Mouse (Mus musculus) hindbrain, postnatal 0 days (tissue): ENCODE data around the gene Vegfa. TPM values are rescaled to one million over a fixed set of nuclear protein-coding genes. Genes with fewer than 3 reads are reported as not detected.
A peak's percentile ranks its signal among the peaks of the same experiment; 100 is the strongest.

Experiments
- ATAC-seq: fragments of 200-750 bp; cut with Nextera tagmentation; 2 replicates; pipeline ENCODE4 v1.8.0; 2017; ENCODE audit warnings: mild to moderate bottlenecking, moderate TSS enrichment, moderate library complexity
- DNase-seq: peaks from one replicate; pipeline ENCODE4 v3.0.0-alpha.2; 2015; ENCODE audit warnings: low spot score
- H3K27ac ChIP-seq: fragments of 300-500 bp; sonication (generic); 2 replicates; pipeline ENCODE4 v1.5.1; 2014; ENCODE audit warnings: mild to moderate bottlenecking
- H3K27me3 ChIP-seq: fragments of 300-500 bp; sonication (generic); 2 replicates; pipeline ENCODE4 v1.6.1; 2014; ENCODE audit warnings: low read length, mixed read lengths; ENCODE audit not compliant: insufficient read depth
- H3K36me3 ChIP-seq: fragments of 300-500 bp; sonication (generic); 2 replicates; pipeline ENCODE4 v1.6.1; 2014; ENCODE audit warnings: low read length, mixed read lengths; ENCODE audit not compliant: insufficient read depth
- H3K4me1 ChIP-seq: fragments of 300-500 bp; sonication (generic); 2 replicates; pipeline ENCODE4 v1.6.1; 2014; ENCODE audit warnings: antibody characterized with exemption, low read length, mixed read lengths; ENCODE audit not compliant: insufficient read depth
- H3K4me2 ChIP-seq: fragments of 300-500 bp; sonication (generic); 2 replicates; pipeline ENCODE4 v1.6.1; 2014; ENCODE audit warnings: low read depth, mild to moderate bottlenecking, low read length, moderate library complexity, mixed read lengths
- H3K4me3 ChIP-seq: fragments of 300-500 bp; sonication (generic); 2 replicates; pipeline ENCODE4 v1.5.1; 2014; ENCODE audit warnings: low read length
- H3K9ac ChIP-seq: fragments of 300-500 bp; sonication (generic); replicated peaks from 2 replicates; pipeline ENCODE4 v1.6.1; 2014; ENCODE audit warnings: mild to moderate bottlenecking, low read length, moderate library complexity, mixed read lengths
- H3K9me3 ChIP-seq: fragments of 300-500 bp; sonication (generic); 2 replicates; pipeline ENCODE4 v1.6.1; 2016; ENCODE audit warnings: low read length, mixed read lengths
- CTCF ChIP-seq: IDR thresholded peaks from 2 replicates; pipeline ENCODE4 v1.5.1; 2016; ENCODE audit warnings: antibody characterized with exemption, control low read depth, low read depth
- WGBS: fragments of 180-500 bp; shearing (Covaris S2); extraction: QIAGEN DNeasy Blood & Tissue Kit; methylation state at CpG from one replicate; pipeline ENCODE4 v1.1.7; 2014; 5-methylcytosine and 5-hydroxymethylcytosine counted together
- polyA plus RNA-seq: library from polyadenylated mRNA; unstranded; fragments of >200 nt; fragmentation: Nextera tagmentation; extraction: Ambion mirVana; gene quantifications from 2 replicates; pipeline ENCODE4 v1.2.1, GENCODE M21; 2015
- total RNA-seq: library from RNA; depleted of rRNA; stranded (reverse); fragments of >200 nt; gene quantifications from 2 replicates; pipeline ENCODE4 v1.2.3, GENCODE M21; 2014

Vegfa gene
- total and polyA plus RNA-seq, 2 experiments from 2014 or later: 4.8 to 89.5 TPM

GRCm38 (mm10) chr17:46063283-46063973, 31.3 kb upstream of the Vegfa start:
- Histone ChIP-seq H3K9me3 (no peaks in the 10 kb centered on the region), H3K36me3 (no peaks in the 10 kb centered on the region), H3K4me3 (no peak overlapping the region), H3K4me2 (no peak overlapping the region), H3K9ac (no peak overlapping the region), H3K27me3 (no peaks in the 10 kb centered on the region), H3K4me1 (peaks cover 6% of the 10 kb centered on the region; the same call in 1 of the 2 replicates), H3K27ac (no peak overlapping the region)
- ATAC-seq (peak; percentile 83; the same call in 1 of the 2 replicates), DNase-seq (peak; percentile 66)
- 22% methylated on average over 10 of the region's 10 CpGs for WGBS
- TF ChIP-seq CTCF: no peak

GRCm38 (mm10) chr17:46060253-46060652, 28.1 kb upstream of the Vegfa start:
- H3K4me3 ChIP-seq: no peak overlapping the region
- no peak for TF ChIP-seq CTCF
- H3K9me3 ChIP-seq: no peaks in the 10 kb centered on the region
- no peak overlapping the region for H3K9ac ChIP-seq
- peaks cover 6% of the 10 kb centered on the region; the same call in 1 of the 2 replicates for H3K4me1 ChIP-seq
- H3K4me2 ChIP-seq: no peak overlapping the region
- no peak for DNase-seq
- H3K36me3 ChIP-seq: no peaks in the 10 kb centered on the region
- WGBS: 82% methylated on average over 3 of the region's 3 CpGs
- ATAC-seq: no peak
- H3K27ac ChIP-seq: no peak overlapping the region
- H3K27me3 ChIP-seq: no peaks in the 10 kb centered on the region

GRCm38 (mm10) chr17:46059226-46059825, 27.2 kb upstream of the Vegfa start:
- H3K4me3 ChIP-seq: no peak overlapping the region
- no peaks in the 10 kb centered on the region for H3K9me3 ChIP-seq
- no peak overlapping the region for H3K27ac ChIP-seq
- peaks cover 6% of the 10 kb centered on the region; the same call in 1 of the 2 replicates for H3K4me1 ChIP-seq
- TF ChIP-seq CTCF: no peak
- H3K4me2 ChIP-seq: no peak overlapping the region
- H3K9ac ChIP-seq: no peak overlapping the region
- no peaks in the 10 kb centered on the region for H3K27me3 ChIP-seq
- H3K36me3 ChIP-seq: no peaks in the 10 kb centered on the region
- DNase-seq (no peak), ATAC-seq (no peak)
- 71% methylated on average over 15 of the region's 15 CpGs for WGBS

GRCm38 (mm10) chr17:46056288-46056687, 24.1 kb upstream of the Vegfa start:
- no peak for DNase-seq
- no peak for ATAC-seq
- Histone ChIP-seq H3K9me3 (no peaks in the 10 kb centered on the region), H3K36me3 (no peaks in the 10 kb centered on the region), H3K9ac (no peak overlapping the region), H3K4me2 (no peak overlapping the region), H3K27me3 (no peaks in the 10 kb centered on the region), H3K4me3 (no peak overlapping the region), H3K4me1 (no peaks in the 10 kb centered on the region), H3K27ac (no peak overlapping the region)
- TF ChIP-seq CTCF: no peak
- 60% methylated on average over 7 of the region's 7 CpGs for WGBS

GRCm38 (mm10) chr17:46055736-46056135, 23.6 kb upstream of the Vegfa start:
- 90% methylated on average over 7 of the region's 7 CpGs for WGBS
- ATAC-seq (no peak), DNase-seq (no peak)
- Histone ChIP-seq H3K9me3 (no peaks in the 10 kb centered on the region), H3K27me3 (no peaks in the 10 kb centered on the region), H3K9ac (no peak overlapping the region), H3K27ac (no peak overlapping the region), H3K36me3 (no peaks in the 10 kb centered on the region), H3K4me1 (no peaks in the 10 kb centered on the region), H3K4me3 (no peak overlapping the region), H3K4me2 (no peak overlapping the region)
- no peak for TF ChIP-seq CTCF

GRCm38 (mm10) chr17:46053291-46053842, 21.2 kb upstream of the Vegfa start:
- no peak overlapping the region for H3K9ac ChIP-seq
- no peak overlapping the region for H3K27ac ChIP-seq
- TF ChIP-seq CTCF: no peak
- ATAC-seq (no peak), DNase-seq (no peak)
- H3K36me3 ChIP-seq: no peaks in the 10 kb centered on the region
- H3K27me3 ChIP-seq: no peaks in the 10 kb centered on the region
- no peaks in the 10 kb centered on the region for H3K4me1 ChIP-seq
- H3K4me2 ChIP-seq: no peak overlapping the region
- H3K9me3 ChIP-seq: no peaks in the 10 kb centered on the region
- H3K4me3 ChIP-seq: no peak overlapping the region
- WGBS: 72% methylated on average over 7 of the region's 7 CpGs

GRCm38 (mm10) chr17:46052146-46052545, 20.0 kb upstream of the Vegfa start:
- no peak overlapping the region for H3K4me3 ChIP-seq
- WGBS: 31% methylated on average over 3 of the region's 3 CpGs

More at GRCm38 (mm10) chr17:46052146-46052545, 20.0 kb upstream of the Vegfa start:
- DNase-seq (no peak), ATAC-seq (no peak)
- Histone ChIP-seq H3K36me3 (no peaks in the 10 kb centered on the region), H3K4me2 (no peak overlapping the region), H3K9ac (no peak overlapping the region), H3K27ac (no peak overlapping the region), H3K4me1 (no peaks in the 10 kb centered on the region), H3K27me3 (no peaks in the 10 kb centered on the region), H3K9me3 (no peaks in the 10 kb centered on the region)
- TF ChIP-seq CTCF: no peak
